Mouse (Mus musculus): ENCODE measurements around the gene Pigu. TPM values are rescaled to one million over a fixed set of nuclear protein-coding genes. Genes with fewer than 3 reads are reported as not detected.

Pigu gene
- polyA plus RNA-seq, 1 experiment from 2014 or later = 15.3 TPM

- peaks cover 45% of the 10 kb centered on the region for H3K36me3 ChIP-seq (replicated peaks; ENCODE audit: insufficient read depth, low read length)
- H3K27ac ChIP-seq (ENCODE audit: low read depth) = no peak overlapping the region
- H3K4me2 ChIP-seq (ENCODE audit: low read depth, low read length) = no peak overlapping the region
- no peaks in the 10 kb centered on the region for H3K9me3 ChIP-seq (ENCODE audit: low read length)
- no peak for ATAC-seq
- H3K4me1 ChIP-seq (ENCODE audit: insufficient read depth) = peaks cover 7% of the 10 kb centered on the region; the same call in 1 of the 2 replicates
- no peak for DNase-seq
- H3K9ac ChIP-seq (replicated peaks) = no peak overlapping the region
- H3K27me3 ChIP-seq (ENCODE audit: insufficient read depth, low read length) = no peaks in the 10 kb centered on the region
- no peak overlapping the region for H3K4me3 ChIP-seq (ENCODE audit: low read depth, low read length)
- WGBS (ENCODE audit: insufficient replicate concordance) = 74% methylated on average over 4 of the region's 4 CpGs
- TF ChIP-seq EP300 (IDR thresholded peaks at IDR 0.05; ENCODE audit: low read depth) (no peak), CTCF (IDR thresholded peaks at IDR 0.05; ENCODE audit: low read depth) (no peak)
Measured at GRCm38 (mm10) chr2:155387052-155387451, 29.8 kb upstream of the Pigu start.

DNA sequence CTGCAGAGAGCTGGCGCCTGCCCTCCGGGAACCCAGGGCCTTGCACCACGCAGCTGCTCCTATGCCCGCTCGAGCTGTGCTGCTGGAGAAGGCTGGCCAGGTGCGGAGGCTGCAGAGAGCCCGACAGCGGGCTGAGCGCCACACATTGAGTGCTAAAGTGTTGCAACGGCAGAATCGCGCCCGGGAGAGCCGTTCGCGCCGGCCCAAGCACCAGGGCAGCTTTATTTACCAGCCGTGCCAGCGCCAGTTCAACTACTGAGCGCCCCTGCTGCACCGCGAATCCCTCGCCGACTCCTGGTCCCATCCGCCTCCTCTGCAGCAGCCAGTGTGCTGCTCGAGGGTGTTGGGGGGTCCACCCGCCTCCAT, 29.3 kb upstream of the Pigu start:
- H3K27ac ChIP-seq (ENCODE audit: low read depth) = no peak overlapping the region
- no peak for DNase-seq
- WGBS (ENCODE audit: insufficient replicate concordance) = 44% methylated on average over 27 of the region's 27 CpGs
- H3K4me1 ChIP-seq (ENCODE audit: insufficient read depth) = peaks cover 7% of the 10 kb centered on the region; the same call in 1 of the 2 replicates
- no peaks in the 10 kb centered on the region for H3K27me3 ChIP-seq (ENCODE audit: insufficient read depth, low read length)
- H3K9me3 ChIP-seq (ENCODE audit: low read length) = no peaks in the 10 kb centered on the region
- H3K9ac ChIP-seq (replicated peaks) = no peak overlapping the region
- H3K4me2 ChIP-seq (ENCODE audit: low read depth, low read length) = no peak overlapping the region
- H3K4me3 ChIP-seq (ENCODE audit: low read depth, low read length) = no peak overlapping the region
- peaks cover 45% of the 10 kb centered on the region for H3K36me3 ChIP-seq (replicated peaks; ENCODE audit: insufficient read depth, low read length)
- no peak for TF ChIP-seq CTCF (IDR thresholded peaks at IDR 0.05; ENCODE audit: low read depth)
- TF ChIP-seq EP300 (IDR thresholded peaks at IDR 0.05; ENCODE audit: low read depth) = no peak
- ATAC-seq = no peak

DNA sequence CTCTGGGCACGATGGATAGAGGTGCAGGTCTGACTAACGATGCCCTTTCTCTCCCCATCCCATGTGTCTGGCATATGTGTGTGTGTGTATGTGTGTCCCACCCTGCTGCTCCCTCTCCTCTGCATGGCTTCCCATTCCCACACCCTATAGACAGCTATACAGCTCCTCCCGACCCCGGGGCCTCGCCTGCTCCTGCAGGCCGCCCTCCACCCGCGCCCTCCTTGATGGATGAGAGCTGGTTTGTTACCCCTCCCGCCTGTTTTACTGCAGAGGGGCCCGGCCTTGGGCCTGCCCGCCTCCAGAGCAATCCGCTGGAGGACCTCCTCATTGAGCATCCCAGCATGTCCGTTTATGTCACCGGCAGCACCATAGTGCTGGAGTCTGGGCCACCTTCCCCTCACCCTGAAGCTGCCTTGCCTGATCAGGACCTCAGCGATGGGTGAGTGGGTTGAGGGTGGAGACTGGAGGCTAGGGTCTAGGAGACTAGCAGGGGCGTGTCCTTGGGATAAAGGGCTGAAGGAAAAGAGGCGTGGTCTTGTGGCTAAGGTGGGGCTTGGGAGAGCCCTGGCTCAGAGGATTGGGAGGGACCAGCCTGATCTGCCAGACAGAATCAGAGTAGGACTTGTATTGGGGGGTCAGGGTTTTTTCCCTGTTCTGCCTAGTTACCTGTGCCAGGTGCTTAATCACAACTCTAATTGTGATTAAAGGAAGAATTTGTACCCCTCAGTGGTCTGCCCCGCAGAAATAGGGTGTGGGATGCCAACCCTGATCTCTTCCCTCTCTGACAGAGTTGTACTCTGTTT, 28.7 kb upstream of the Pigu start:
- peaks cover 45% of the 10 kb centered on the region for H3K36me3 ChIP-seq (replicated peaks; ENCODE audit: insufficient read depth, low read length)
- ATAC-seq (no peak), DNase-seq (no peak)
- no peak overlapping the region for H3K9ac ChIP-seq (replicated peaks)
- no peaks in the 10 kb centered on the region for H3K9me3 ChIP-seq (ENCODE audit: low read length)
- no peak for TF ChIP-seq CTCF (IDR thresholded peaks at IDR 0.05; ENCODE audit: low read depth)
- H3K4me2 ChIP-seq (ENCODE audit: low read depth, low read length) = no peak overlapping the region
- 68% methylated on average over 18 of the region's 18 CpGs for WGBS (ENCODE audit: insufficient replicate concordance)
- H3K4me1 ChIP-seq (ENCODE audit: insufficient read depth) = peaks cover 11% of the 10 kb centered on the region; the same call in 1 of the 2 replicates
- no peaks in the 10 kb centered on the region for H3K27me3 ChIP-seq (ENCODE audit: insufficient read depth, low read length)
- H3K4me3 ChIP-seq (ENCODE audit: low read depth, low read length) = no peak overlapping the region
- no peak overlapping the region for H3K27ac ChIP-seq (ENCODE audit: low read depth)

DNA sequence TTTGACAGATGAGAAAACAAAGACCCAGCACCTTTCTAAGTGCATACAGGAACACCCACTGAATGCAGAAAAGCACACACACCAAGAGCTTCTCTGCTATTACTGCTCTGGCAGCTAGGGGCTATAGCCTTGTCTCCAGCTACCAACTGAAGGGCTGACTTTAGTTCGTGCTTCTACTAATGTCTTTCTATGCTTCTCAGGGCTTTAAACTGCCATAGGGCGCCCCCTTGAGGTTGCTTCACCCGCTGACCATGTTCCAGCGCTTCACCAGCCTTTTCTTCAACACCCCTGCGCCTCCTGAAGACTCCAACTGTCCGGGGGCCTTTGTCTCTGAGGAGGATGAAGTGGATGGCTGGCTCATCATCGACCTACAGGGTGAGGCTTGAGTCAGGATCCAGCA, 27.9 kb upstream of the Pigu start:
- H3K9ac ChIP-seq (replicated peaks) = no peak overlapping the region
- no peaks in the 10 kb centered on the region for H3K27me3 ChIP-seq (ENCODE audit: insufficient read depth, low read length)
- no peak for TF ChIP-seq EP300 (IDR thresholded peaks at IDR 0.05; ENCODE audit: low read depth)
- TF ChIP-seq CTCF (IDR thresholded peaks at IDR 0.05; ENCODE audit: low read depth) = peak; percentile 85
- H3K9me3 ChIP-seq (ENCODE audit: low read length) = no peaks in the 10 kb centered on the region
- H3K4me1 ChIP-seq (ENCODE audit: insufficient read depth) = peaks cover 16% of the 10 kb centered on the region
- peaks cover 42% of the 10 kb centered on the region for H3K36me3 ChIP-seq (replicated peaks; ENCODE audit: insufficient read depth, low read length)
- no peak overlapping the region for H3K4me2 ChIP-seq (ENCODE audit: low read depth, low read length)
- DNase-seq = peak; percentile 86
- no peak; the same call in 1 of the 2 replicates for ATAC-seq
- no peak overlapping the region for H3K27ac ChIP-seq (ENCODE audit: low read depth)
- H3K4me3 ChIP-seq (ENCODE audit: low read depth, low read length) = no peak overlapping the region
- 23% methylated on average over 7 of the region's 7 CpGs for WGBS (ENCODE audit: insufficient replicate concordance)

DNA sequence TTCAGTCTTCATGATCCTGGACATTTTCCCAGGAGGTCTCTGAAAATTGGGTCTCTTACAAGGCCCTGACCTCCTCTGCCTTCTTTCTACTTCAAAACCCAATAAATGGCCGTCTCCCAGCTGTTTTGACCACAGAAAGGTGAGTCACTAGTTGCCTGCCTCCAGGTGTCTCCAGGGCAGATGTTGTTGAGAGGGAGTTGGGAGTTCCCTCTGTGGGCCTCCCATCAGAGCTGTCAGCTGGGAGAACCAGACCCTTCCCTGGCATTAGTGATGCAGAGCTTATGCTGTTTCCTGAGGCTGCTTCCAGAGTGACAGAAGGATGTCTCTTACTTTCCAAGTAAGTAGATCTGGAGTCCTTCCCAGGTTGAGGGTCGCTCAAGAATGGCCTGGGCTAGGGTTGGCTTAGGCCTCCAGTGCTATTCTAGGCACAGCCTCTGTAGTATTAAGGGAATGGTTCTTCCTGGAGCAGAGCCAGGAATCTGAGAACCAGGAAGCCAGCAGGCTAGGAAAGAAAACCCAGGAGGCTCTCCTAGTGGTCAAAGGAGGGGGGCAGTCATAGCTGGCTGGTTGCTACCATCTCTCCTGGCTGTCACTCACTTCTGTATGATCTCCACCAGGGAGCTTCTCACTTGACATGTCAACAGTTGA, 25.7 kb upstream of the Pigu start:
- DNase-seq = no peak
- Histone ChIP-seq H3K27ac (ENCODE audit: low read depth) (peak overlapping the region; percentile 98; the same call in 1 of the 2 replicates), H3K9me3 (ENCODE audit: low read length) (no peaks in the 10 kb centered on the region), H3K4me2 (ENCODE audit: low read depth, low read length) (peak overlapping the region; percentile 95), H3K4me1 (ENCODE audit: insufficient read depth) (peaks cover 18% of the 10 kb centered on the region), H3K36me3 (replicated peaks; ENCODE audit: insufficient read depth, low read length) (peaks cover 22% of the 10 kb centered on the region), H3K27me3 (ENCODE audit: insufficient read depth, low read length) (no peaks in the 10 kb centered on the region), H3K9ac (replicated peaks) (peak overlapping the region; percentile 84), H3K4me3 (ENCODE audit: low read depth, low read length) (peak overlapping the region; percentile 83)
- 80% methylated on average over 2 of the region's 2 CpGs for WGBS (ENCODE audit: insufficient replicate concordance)
- TF ChIP-seq CTCF (IDR thresholded peaks at IDR 0.05; ENCODE audit: low read depth) (no peak), EP300 (IDR thresholded peaks at IDR 0.05; ENCODE audit: low read depth) (no peak)
- ATAC-seq = no peak

DNA sequence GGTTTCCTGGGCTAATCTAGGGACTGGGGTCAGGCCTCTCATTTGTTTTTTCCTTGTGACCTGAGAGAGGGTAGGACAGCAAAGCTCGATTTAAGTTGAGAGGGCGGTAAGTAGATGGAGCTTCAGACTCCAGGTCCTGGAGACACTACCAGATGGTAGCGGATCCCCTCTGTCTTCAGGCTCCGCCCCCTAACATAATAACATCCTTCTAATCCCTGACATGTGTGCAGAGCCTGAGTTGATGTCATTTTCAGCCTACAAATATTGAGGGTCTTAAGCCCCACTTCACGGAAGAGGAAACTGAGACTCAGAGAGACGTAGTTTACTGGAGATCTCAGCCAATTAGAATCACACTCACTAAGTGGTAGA, 25.1 kb upstream of the Pigu start:
- no peak for TF ChIP-seq EP300 (IDR thresholded peaks at IDR 0.05; ENCODE audit: low read depth)
- TF ChIP-seq CTCF (IDR thresholded peaks at IDR 0.05; ENCODE audit: low read depth) = no peak
- Histone ChIP-seq H3K36me3 (replicated peaks; ENCODE audit: insufficient read depth, low read length) (peaks cover 18% of the 10 kb centered on the region), H3K4me2 (ENCODE audit: low read depth, low read length) (peak overlapping the region; percentile 95), H3K27ac (ENCODE audit: low read depth) (peak overlapping the region; percentile 98), H3K4me3 (ENCODE audit: low read depth, low read length) (peak overlapping the region; percentile 83), H3K4me1 (ENCODE audit: insufficient read depth) (peaks cover 18% of the 10 kb centered on the region), H3K9me3 (ENCODE audit: low read length) (no peaks in the 10 kb centered on the region), H3K27me3 (ENCODE audit: insufficient read depth, low read length) (no peaks in the 10 kb centered on the region), H3K9ac (replicated peaks) (peak overlapping the region; percentile 84)
- ATAC-seq (peak; percentile 4), DNase-seq (no peak)
- 23% methylated on average over 6 of the region's 6 CpGs for WGBS (ENCODE audit: insufficient replicate concordance)

Data from liver, postnatal 0 days (tissue).